Comparison of ENCODE assay signal across 21 mouse cellular contexts in the genomic region with DNA sequence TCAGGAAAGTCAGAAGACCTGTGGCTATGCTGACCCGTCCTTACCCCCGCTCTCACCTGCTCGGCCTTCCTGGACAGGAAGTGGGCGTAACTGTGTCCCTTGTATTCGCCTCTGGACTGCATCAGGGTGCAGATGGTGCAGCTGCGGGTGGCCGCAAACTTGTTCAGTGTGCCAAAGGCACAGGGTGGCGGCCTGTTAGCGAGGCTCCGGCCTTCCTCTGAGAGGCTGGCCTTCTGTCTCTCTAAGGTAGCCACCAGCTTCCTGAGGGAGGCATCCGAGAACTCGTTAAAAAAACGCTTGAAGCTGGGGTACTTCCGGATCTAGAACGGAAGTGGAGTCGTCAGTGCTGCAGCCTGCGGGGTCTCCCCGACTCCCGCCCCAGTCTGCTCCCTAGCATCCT. TPM values are rescaled to one million over a fixed set of nuclear protein-coding genes. Genes with fewer than 3 reads are reported as not detected.
DNase-seq lines count a peak whose midpoint lies in the region; ATAC-seq and TF ChIP-seq lines count a peak whose summit lies in the region.
"Had no signal": no experiment of that assay in that cellular context is flagged by ENCODE, and none has a peak within 500 bp of the region (broad histone marks: within the 10 kb centered on the region; RNA-seq: fewer than 3 reads in every experiment).

No protein-coding gene starts in this region.

- H3K4me3 ChIP-seq in liver, postnatal 0 days (ENCODE audit: low read depth, low read length): no peak overlapping the region
- no peak overlapping the region for H3K4me3 ChIP-seq in liver, embryonic 12.5 days
- peak overlapping the region; percentile 74 for H3K4me3 ChIP-seq in E14TG2a.4 (replicated peaks; ENCODE audit: low read length)
- no peak overlapping the region for H3K4me3 ChIP-seq in limb, embryonic 10.5 days
- H3K4me3 ChIP-seq: embryonic facial prominence, embryonic 12.5 days; heart, embryonic 12.5 days; intestine, embryonic 15.5 days; limb, embryonic 15.5 days; neural tube, embryonic 13.5 days; stomach, embryonic 15.5 days had no signal

- H3K27me3 ChIP-seq in liver, postnatal 0 days (ENCODE audit: insufficient read depth, low read length): no peaks in the 10 kb centered on the region
- H3K27me3 ChIP-seq in liver, embryonic 12.5 days (replicated peaks): no peaks in the 10 kb centered on the region
- H3K27me3 ChIP-seq in E14TG2a.4 (ENCODE audit: insufficient read depth, low read length): no peaks in the 10 kb centered on the region
- H3K27me3 ChIP-seq in limb, embryonic 10.5 days (ENCODE audit: low read depth, poor library complexity, severe bottlenecking): no peaks in the 10 kb centered on the region
- H3K27me3 ChIP-seq: embryonic facial prominence, embryonic 12.5 days; heart, embryonic 12.5 days; intestine, embryonic 15.5 days; limb, embryonic 15.5 days; neural tube, embryonic 13.5 days; stomach, embryonic 15.5 days had no signal

- no peak overlapping the region for H3K4me2 ChIP-seq in liver, postnatal 0 days (ENCODE audit: low read depth, low read length)
- H3K4me2 ChIP-seq in liver, embryonic 12.5 days: no peak overlapping the region
- H3K4me2 ChIP-seq: embryonic facial prominence, embryonic 12.5 days; heart, embryonic 12.5 days; intestine, embryonic 15.5 days; limb, embryonic 15.5 days; neural tube, embryonic 13.5 days; stomach, embryonic 15.5 days had no signal

- H3K36me3 ChIP-seq in liver, postnatal 0 days (replicated peaks; ENCODE audit: insufficient read depth, low read length): no peaks in the 10 kb centered on the region
- H3K36me3 ChIP-seq in liver, embryonic 12.5 days: no peaks in the 10 kb centered on the region
- peaks cover under 1% of the 10 kb centered on the region for H3K36me3 ChIP-seq in E14TG2a.4 (ENCODE audit: insufficient read depth, low read length)
- no peaks in the 10 kb centered on the region for H3K36me3 ChIP-seq in limb, embryonic 10.5 days
- H3K36me3 ChIP-seq: embryonic facial prominence, embryonic 12.5 days; heart, embryonic 12.5 days; intestine, embryonic 15.5 days; limb, embryonic 15.5 days; neural tube, embryonic 13.5 days; stomach, embryonic 15.5 days had no signal

- DNase-seq in liver, postnatal 0 days: no peak
- DNase-seq in cerebellum, adult 18-20 months: peak; percentile 71 to 78
- no peak for DNase-seq in limb, embryonic 10.5 days (ENCODE audit: low spot score)
- no peak for DNase-seq in gastrocnemius, adult 8-10 months (ENCODE audit: low spot score in 2 of 2)
- DNase-seq in right cerebral cortex, postnatal 25 days: no peak
- DNase-seq: gastrocnemius, postnatal 25 days; lung, adult 2 months; thymus, postnatal 4 days had no signal

- TF ChIP-seq EP300 in liver, postnatal 0 days (IDR thresholded peaks at IDR 0.05; ENCODE audit: low read depth): no peak

- peaks cover 6% of the 10 kb centered on the region for H3K4me1 ChIP-seq in liver, postnatal 0 days (ENCODE audit: insufficient read depth)
- H3K4me1 ChIP-seq in liver, embryonic 12.5 days: peaks cover 4% of the 10 kb centered on the region; the same call in 1 of the 2 replicates
- H3K4me1 ChIP-seq in E14TG2a.4 (replicated peaks; ENCODE audit: low read depth, low read length): peaks cover 64% of the 10 kb centered on the region
- peaks cover 12% of the 10 kb centered on the region for H3K4me1 ChIP-seq in limb, embryonic 10.5 days
- H3K4me1 ChIP-seq: heart, embryonic 12.5 days; stomach, embryonic 15.5 days had no signal

- ATAC-seq in liver, postnatal 0 days: no peak
- no peak for ATAC-seq in liver, embryonic 12.5 days
- ATAC-seq: intestine, embryonic 15.5 days had no signal

- H3K9me3 ChIP-seq in liver, postnatal 0 days (ENCODE audit: low read length): no peaks in the 10 kb centered on the region
- no peaks in the 10 kb centered on the region for H3K9me3 ChIP-seq in liver, embryonic 12.5 days (replicated peaks)
- peaks cover under 1% of the 10 kb centered on the region for H3K9me3 ChIP-seq in E14TG2a.4 (ENCODE audit: low read length)
- no peaks in the 10 kb centered on the region for H3K9me3 ChIP-seq in limb, embryonic 10.5 days (replicated peaks)
- H3K9me3 ChIP-seq: embryonic facial prominence, embryonic 12.5 days; intestine, embryonic 15.5 days; limb, embryonic 15.5 days; neural tube, embryonic 13.5 days; stomach, embryonic 15.5 days had no signal

- peak overlapping the region; percentile 55; the same call in 1 of the 2 replicates for H3K27ac ChIP-seq in liver, postnatal 0 days (ENCODE audit: low read depth)
- no peak overlapping the region for H3K27ac ChIP-seq in liver, embryonic 12.5 days
- 0 out of 2 replicates have a peak overlapping the region, but pooled peaks have one; percentile 0 for H3K27ac ChIP-seq in limb, embryonic 10.5 days
- H3K27ac ChIP-seq: embryonic facial prominence, embryonic 12.5 days; intestine, embryonic 15.5 days; limb, embryonic 15.5 days; neural tube, embryonic 13.5 days; stomach, embryonic 15.5 days had no signal

- no peak overlapping the region for H3K9ac ChIP-seq in liver, postnatal 0 days (replicated peaks)
- H3K9ac ChIP-seq in liver, embryonic 12.5 days: no peak overlapping the region
- H3K9ac ChIP-seq: embryonic facial prominence, embryonic 12.5 days; heart, embryonic 12.5 days; intestine, embryonic 15.5 days; limb, embryonic 15.5 days; neural tube, embryonic 13.5 days; stomach, embryonic 15.5 days had no signal

- 59% methylated on average over 19 of the region's 19 CpGs for WGBS in liver, postnatal 0 days (ENCODE audit: insufficient replicate concordance)
- WGBS in liver, embryonic 12.5 days (ENCODE audit: insufficient replicate concordance): 57% methylated on average over 19 of the region's 19 CpGs
- 83% methylated on average over 19 of the region's 19 CpGs for WGBS in limb, embryonic 10.5 days

- no peak for TF ChIP-seq CTCF in liver, postnatal 0 days (IDR thresholded peaks at IDR 0.05; ENCODE audit: low read depth)
- TF ChIP-seq CTCF in E14TG2a.4 (conservative IDR thresholded peaks at IDR 0.05; ENCODE audit: low read length): no peak

RNA-seq across cellular contexts. Expression of a gene that starts 15.7 kb away (rescaled TPM):
- 0.08 and 0.09 TPM in 2 replicates for polyA plus RNA-seq in liver, postnatal 0 days (2015; fragmentation: Nextera tagmentation; extraction: Ambion mirVana)
- polyA plus RNA-seq in liver, embryonic 12.5 days (2016; fragmentation: Nextera tagmentation; extraction: Ambion mirVana): 0.17 and 0.25 TPM in 2 replicates
- polyA plus RNA-seq in limb, embryonic 10.5 days (2016; fragmentation: Nextera tagmentation; extraction: Ambion mirVana): 0.05 and 0.10 TPM in 2 replicates
- not detected for total RNA-seq in gastrocnemius, adult 8-10 months (2022)
- total RNA-seq: gastrocnemius, postnatal 25 days had no signal

RNA-seq across cellular contexts. Expression of a gene that starts 41.2 kb away (rescaled TPM):
- 0.09 and 0.16 TPM in 2 replicates for polyA plus RNA-seq in liver, postnatal 0 days (2015; fragmentation: Nextera tagmentation; extraction: Ambion mirVana)
- polyA plus RNA-seq in liver, embryonic 12.5 days (2016; fragmentation: Nextera tagmentation; extraction: Ambion mirVana): not detected in 2 replicates
- polyA plus RNA-seq in limb, embryonic 10.5 days (2016; fragmentation: Nextera tagmentation; extraction: Ambion mirVana): 0.03 and 0.04 TPM in 2 replicates
- total RNA-seq in gastrocnemius, adult 8-10 months (2022): not detected
- total RNA-seq: common myeloid progenitor, adult 5-6 weeks; gastrocnemius, postnatal 25 days; monocyte, adult 5-6 weeks had no signal
- polyA plus RNA-seq: kidney, embryonic 16.5 days; neural tube, embryonic 13.5 days had no signal

RNA-seq across cellular contexts. Expression of a gene that starts 44.2 kb away (rescaled TPM):
- 0.14 and 0.29 TPM in 2 replicates for polyA plus RNA-seq in liver, postnatal 0 days (2015; fragmentation: Nextera tagmentation; extraction: Ambion mirVana)
- polyA plus RNA-seq in liver, embryonic 12.5 days (2016; fragmentation: Nextera tagmentation; extraction: Ambion mirVana): 0.51 and 0.73 TPM in 2 replicates
- 0.24 and 0.45 TPM in 2 replicates for polyA plus RNA-seq in limb, embryonic 10.5 days (2016; fragmentation: Nextera tagmentation; extraction: Ambion mirVana)
- not detected for total RNA-seq in gastrocnemius, adult 8-10 months (2022)
- total RNA-seq: common myeloid progenitor, adult 5-6 weeks; gastrocnemius, postnatal 25 days; hematopoietic stem cell, adult 5-6 weeks; layer of hippocampus, adult 18-20 months; monocyte, adult 5-6 weeks had no signal
- polyA plus RNA-seq: embryonic facial prominence, embryonic 12.5 days; heart, embryonic 12.5 days; intestine, embryonic 15.5 days; limb, embryonic 15.5 days; neural tube, embryonic 13.5 days; stomach, embryonic 15.5 days had no signal

RNA-seq across cellular contexts. Expression of a gene that starts 52.3 kb away (rescaled TPM):
- polyA plus RNA-seq in liver, postnatal 0 days (2015; fragmentation: Nextera tagmentation; extraction: Ambion mirVana): 38.6 and 39.5 TPM in 2 replicates
- 87.0 and 92.4 TPM in 2 replicates for polyA plus RNA-seq in liver, embryonic 12.5 days (2016; fragmentation: Nextera tagmentation; extraction: Ambion mirVana)
- polyA plus RNA-seq in limb, embryonic 10.5 days (2016; fragmentation: Nextera tagmentation; extraction: Ambion mirVana): 121 and 129 TPM in 2 replicates
- 10 to 100 TPM; 27.0 to 38.6 (median 28.7) TPM for total RNA-seq in gastrocnemius, adult 8-10 months (2022)

Comparison
In these comparisons a context has a peak if more than half of its experiments do, and no peak if none do; other contexts are left out.
1. DNase-seq: peak in cerebellum, adult 18-20 months (2 of 2); none in liver, postnatal 0 days (single experiment), limb, embryonic 10.5 days (single experiment), gastrocnemius, adult 8-10 months (0 of 2) and right cerebral cortex, postnatal 25 days (single experiment).